Mouse (Mus musculus) spleen, postnatal 14 days (tissue): ENCODE measurements around the gene Ogt.

Source experiments
- DNase-seq, 2 experiments: peaks; one replicate each; pipeline ENCODE4 v3.0.0; 2021 to 2022; ENCODE audit warnings: low spot score in 2 of 2

The Ogt gene

DNA sequence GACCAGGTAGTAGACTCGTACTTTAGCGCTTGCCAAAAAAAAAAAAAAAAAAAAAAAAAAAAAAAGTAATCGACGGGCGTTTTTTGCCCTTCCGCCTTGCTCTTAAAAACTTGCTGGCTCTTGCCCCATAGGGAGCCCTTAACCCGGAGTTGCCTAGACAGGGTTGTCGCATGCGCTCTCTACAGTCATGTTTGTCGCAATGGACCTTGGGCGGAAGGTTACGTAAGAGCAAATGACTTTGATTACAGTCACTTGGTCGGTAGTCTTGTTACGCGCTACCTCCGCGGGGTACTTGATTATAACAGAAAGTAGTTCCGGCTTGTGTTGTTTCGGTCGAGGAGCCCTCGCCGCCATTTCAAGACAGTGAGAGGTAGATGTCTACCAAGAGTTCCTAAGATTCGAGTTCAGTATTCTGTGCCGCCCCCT lies at the start of gene Ogt:
Gene Ogt (plus strand): TSS at position 320 of the 426 bp plus-strand sequence.
- DNase-seq = peak; percentile 68 to 79

DNA sequence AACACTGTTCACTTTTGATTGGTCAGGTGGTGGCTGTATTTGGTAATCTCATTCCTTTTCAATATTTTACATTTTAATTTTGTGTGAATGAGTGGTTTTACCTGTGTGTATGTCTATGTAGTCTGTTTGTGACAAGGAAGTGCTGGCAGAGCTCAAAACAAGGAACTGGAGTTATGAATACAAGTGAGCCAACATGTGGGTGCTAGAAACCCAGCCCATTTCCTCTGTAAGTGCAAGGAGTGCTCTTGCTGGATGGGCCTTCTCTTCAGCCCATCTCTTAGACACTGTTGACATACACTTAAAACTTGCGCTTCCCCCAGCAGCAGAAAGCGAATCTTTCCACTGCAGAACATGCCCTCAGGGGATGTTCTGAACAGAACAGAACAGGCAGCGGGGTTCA lies 23.7 kb upstream of the Ogt start:
- no peak for DNase-seq

DNA sequence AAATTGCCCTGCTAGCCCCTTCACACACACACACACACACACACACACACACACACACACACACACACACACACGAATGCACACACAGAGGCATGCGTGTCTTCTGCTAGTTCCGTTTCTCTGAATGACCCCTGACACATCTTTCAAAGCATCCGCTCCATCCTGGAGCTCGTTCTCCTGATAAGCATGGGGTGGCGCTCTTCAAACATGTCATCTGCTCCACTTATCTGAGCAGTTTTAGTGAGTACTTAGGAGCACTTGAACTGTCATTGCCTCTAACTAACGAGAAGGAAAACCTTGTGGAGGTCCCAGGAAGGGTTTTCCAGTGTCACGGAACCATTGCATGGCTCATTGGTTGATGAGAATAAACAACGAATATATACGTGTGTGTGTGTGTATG lies 22.0 kb upstream of the Ogt start:
- no peak for DNase-seq

DNA sequence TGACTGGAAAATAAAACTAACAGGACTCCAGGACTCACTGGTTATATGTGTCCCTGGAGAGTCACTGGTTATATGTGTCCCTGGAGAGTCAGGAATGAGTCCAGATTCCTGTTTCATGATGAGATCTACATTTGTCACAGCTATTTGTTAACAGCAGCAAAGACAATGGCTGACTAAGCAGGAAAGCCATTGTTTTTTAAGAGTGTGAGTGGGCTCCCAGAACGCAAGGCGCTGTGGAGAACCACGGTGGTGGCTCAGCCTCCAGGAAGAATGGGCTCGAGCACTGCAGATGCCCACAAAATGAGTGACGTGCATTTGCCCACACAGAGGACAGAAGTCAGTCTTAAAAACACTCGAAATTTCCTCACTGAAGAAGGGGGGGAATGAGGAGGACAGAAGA lies 19.5 kb upstream of the Ogt start:
- DNase-seq = no peak

DNA sequence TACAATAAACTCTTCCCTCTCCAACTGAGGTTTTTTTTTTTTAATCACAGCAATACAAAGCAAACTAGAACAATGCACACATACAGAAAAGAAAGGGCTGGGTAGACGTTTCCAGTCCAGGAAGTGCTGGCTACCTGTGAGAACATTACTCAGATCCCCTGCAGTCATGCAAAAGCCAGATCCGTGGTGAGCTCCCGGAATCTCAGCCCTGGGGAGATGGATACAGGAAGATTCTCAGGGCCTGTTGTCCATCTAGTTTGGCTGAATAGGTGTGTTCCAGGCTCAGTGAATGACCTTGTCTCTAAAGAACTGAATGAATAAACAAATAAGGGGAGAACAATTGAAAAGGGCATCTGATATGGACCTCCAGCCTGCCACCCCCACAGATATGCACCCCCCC lies 17.3 kb upstream of the Ogt start:
- DNase-seq = no peak

DNA sequence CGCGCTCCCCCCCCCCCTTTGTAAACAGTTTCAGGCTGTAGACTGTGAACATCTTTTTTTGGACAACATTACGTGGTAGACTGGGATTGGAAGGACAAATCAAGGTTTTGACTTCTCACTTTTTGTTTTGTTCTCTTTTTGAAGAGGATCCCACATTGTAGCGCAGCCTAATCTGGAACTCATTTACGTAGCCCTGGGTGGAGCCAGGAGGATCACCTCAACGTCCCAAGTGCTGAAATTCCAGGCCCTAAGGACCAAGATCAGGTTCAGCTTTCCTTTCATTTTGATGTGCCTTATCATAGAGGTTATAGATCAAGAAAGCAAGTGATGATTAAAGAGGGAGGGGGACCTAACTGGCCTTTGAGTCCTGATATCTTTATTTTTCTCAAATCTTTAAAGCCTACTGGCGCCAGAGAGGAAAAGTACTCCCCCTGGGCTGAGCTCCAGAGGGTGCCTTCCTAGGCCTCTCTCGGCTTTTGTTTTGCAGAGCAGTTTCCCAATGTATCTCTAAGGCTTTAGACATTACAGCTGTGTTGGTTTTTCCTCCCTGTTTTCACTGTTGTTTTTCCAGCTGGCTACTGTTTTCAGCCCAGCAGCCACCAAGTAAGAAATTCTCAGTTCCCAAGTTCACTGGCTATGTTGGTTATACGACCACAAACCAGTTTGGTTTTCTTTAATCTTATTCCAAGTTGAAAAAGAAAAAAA lies 2.9 kb upstream of the Ogt start:
- no peak for DNase-seq

GRCm38 (mm10) chrX:101638856-101639255 lies 1.0 kb upstream of the Ogt start:
- no peak for DNase-seq

GRCm38 (mm10) chrX:101639306-101639705 lies 554 bp upstream of the Ogt start:
- peak in 1 of 2 experiments; percentile 3 for DNase-seq

GRCm38 (mm10) chrX:101640194-101641160 lies 617 bp downstream of the Ogt start:
- DNase-seq = peak; percentile 16 to 21

DNA sequence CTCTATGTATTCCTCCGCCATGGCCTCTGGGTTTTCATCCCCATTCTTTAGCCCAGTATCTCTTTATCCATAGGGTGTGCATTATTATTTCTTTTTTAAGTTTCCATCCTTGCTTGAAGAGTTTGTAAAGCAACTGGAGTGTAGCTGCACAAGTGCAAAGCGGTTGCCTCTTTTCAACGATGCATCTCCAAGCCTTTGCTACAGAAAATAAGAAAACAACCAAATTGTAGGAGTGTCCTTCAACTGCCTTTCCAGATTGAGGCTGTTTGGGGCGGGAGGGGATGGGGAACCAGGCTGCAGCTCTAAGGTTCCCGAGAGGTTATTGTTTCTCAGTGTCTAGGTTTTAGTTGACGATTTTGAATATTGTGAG lies 1.3 kb downstream of the Ogt start:
- no peak for DNase-seq

GRCm38 (mm10) chrX:101642091-101642490 lies 2.2 kb downstream of the Ogt start:
- DNase-seq = no peak

DNA sequence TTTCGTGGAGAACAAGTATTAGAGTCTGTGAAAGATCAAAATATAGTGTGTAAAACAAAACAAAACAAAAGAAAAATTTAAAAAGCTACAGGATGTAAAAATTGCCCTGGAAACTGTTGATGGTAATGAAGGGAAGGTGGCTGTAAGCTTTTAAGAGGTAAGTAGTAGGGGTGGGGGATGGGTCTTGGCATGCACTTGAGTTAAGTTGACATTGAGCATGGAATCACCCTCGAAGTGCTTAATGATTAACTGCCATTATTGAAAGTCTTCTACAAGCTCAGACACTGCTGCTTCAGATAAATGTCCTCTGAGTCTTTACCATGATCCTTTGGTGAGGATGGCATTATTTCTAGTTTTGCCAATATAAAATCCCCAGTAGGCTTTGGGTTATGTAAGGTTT lies 5.4 kb downstream of the Ogt start:
- no peak for DNase-seq

DNA sequence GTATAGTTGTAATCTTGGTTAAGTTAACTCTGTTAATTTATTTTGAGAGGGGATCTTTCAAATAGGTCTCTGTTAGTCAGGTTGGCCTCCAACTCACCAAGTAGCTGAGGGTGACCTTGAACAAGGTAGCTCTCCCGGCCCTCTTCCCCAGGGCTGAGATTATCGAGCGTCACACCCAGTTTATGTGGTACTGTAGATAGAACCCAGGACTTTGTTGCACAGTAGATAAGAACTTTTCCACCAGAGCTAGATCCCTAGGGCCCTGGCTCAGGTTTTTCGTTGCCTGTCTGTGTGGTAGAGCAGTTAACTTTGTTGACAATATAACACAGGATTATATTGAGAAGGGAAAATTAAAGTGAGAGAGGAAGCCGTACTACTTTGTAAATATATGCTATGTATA lies 6.8 kb downstream of the Ogt start:
- DNase-seq = no peak

GRCm38 (mm10) chrX:101695686-101696085 lies 55.8 kb downstream of the Ogt start:
- DNase-seq = no peak

DNA sequence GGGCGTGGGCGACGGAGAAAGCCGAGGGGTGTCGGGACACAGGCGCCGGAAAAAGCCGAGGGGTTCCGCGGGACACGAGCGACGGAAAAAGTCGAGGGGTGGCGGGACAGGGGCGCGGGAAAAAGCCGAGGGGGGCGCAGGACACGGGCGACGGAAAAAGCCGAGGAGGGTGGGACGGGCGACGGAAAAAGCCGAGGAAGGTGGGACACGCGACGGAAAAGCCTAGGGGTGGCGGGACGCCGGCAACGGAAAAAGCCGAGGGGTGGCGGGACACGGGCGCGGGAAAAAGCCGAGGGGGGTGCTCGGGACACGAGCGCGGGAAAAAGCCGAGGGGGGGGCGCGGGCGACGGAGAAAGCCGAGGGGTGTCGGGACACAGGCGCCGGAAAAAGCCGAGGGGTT lies 57.7 kb downstream of the Ogt start:
- DNase-seq = no peak

DNA sequence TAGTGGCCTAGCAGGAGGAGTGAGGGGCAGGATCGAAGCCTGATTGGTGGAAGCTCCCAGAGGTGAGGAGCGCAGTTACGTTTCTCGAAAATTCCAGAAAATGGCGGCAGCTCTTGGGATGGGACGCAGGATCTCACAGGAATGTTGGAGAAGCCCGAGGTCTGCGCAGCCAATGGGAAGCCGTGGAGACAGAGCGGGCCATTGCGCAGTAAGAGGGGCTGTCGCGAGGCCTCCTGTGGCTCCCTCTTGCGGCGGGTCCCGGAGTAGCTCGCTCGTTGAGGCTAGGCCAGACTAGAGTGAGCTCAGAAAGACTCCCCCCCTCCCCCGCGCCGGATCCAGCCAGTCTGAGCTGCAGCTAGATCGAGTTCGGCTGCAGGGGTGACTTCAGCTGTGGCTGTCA lies 58.4 kb downstream of the Ogt start:
- no peak for DNase-seq

- no peak for DNase-seq
Measured at GRCm38 (mm10) chrX:101705111-101705510, 65.3 kb downstream of the Ogt start.

DNA sequence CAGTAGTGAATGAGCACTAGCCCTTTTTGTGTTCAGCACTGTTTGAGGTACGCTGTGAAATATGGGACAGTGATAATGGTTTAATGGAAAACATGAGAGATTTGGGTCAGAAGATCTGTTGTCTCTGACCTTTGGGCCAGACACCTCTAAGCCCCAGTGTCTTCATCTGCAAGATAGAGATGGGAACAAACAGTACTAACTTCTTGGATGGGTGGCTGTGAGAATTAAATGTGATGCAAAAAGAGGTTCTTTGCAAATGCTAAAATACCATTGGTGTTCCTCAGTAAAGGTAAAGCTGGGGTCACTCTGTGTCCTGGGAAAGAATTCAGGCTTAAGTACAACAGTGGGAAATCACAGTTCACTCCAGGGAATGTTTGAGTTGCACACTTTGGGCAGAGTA lies 80.5 kb downstream of the Ogt start:
- DNase-seq = no peak

GRCm38 (mm10) chrX:101730010-101730409 lies 90.2 kb downstream of the Ogt start:
- no peak for DNase-seq

DNA sequence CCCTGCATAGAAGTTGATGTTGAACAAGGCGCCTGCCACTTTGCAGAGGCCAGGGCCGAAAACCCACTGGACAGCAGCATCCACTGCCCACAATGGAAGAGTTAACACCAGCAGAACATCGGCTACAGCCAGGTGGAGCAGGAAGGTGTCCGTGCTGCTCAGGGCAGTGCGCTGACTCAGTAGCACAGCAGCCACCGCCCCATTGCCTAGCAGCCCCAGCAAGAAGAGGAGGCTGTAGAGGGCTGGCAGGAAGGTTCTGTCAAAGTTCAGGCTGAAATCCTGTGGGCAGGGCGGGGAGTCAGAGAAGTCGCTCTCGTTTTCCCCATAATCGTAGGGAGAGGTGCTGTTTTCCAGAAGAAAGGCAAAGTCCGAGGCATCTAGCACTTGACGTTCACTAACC lies 92.8 kb downstream of the Ogt start:
- no peak for DNase-seq

DNA sequence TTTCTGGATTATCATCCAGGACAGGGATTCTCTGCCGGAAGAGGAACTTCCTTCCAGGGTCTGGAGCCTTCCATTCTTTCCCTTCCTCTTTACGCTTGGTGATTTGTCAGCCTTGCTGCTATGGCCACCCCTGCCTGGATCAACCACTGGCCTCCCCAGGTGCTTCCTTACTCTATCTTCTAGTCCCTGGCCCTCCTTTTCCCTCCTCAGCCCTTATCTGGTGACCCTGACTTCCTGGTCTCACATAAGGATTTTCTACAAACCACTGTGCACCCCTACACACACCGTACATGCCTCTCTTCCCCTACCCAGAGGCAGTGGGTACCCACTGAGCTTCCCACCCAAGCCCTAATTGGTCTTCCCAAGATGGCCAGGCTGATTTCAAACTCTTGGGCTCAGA lies 93.4 kb downstream of the Ogt start:
- DNase-seq = no peak

DNA sequence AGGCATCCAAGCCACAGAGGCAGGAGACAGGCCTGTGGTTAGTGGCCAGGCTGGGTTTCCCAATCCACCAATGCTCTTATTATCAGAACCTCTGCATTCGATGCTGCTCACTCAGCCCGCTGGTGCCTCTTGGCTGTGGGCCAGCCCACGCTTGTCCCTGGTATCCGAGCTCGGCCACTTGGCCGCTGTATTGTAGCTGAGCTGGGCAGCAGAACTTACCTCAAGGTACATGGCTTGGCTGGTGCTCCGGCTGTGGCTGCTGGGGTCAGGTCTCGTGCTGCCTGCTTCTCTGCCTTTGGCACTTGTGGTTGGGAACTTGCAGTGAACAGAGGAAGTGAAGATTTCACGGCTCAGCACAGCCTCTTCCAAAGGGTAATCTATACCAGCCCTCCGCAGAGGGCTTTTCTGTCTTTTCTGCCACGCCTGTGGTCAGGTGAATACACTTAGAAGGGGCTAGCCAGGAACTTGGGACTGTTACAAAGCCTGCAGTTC lies 94.0 kb downstream of the Ogt start, which contains the start of gene Cxcr3:
Gene Cxcr3 (minus strand): TSS at position 442 of the 492 bp plus-strand sequence.
- peak in 1 of 2 experiments; percentile 12 for DNase-seq
